Mouse (Mus musculus) limb, embryonic 12.5 days (tissue): ENCODE results near the gene H2-Q2. TPM values are rescaled to one million over a fixed set of nuclear protein-coding genes. Genes with fewer than 3 reads are reported as not detected.
"Not testable (repeated sequence)": the region's sequence is repeated elsewhere in the genome, so short reads cannot be mapped to it uniquely, and the experiment has no call there.

Experiments used
- ATAC-seq: fragments of 200-750 bp; cut with Nextera tagmentation; 2 replicates; pipeline ENCODE4 v1.8.0; 2017; ENCODE audit warnings: low read depth, moderate TSS enrichment; ENCODE audit not compliant: insufficient number of reproducible peaks, insufficient read depth, low FRiP score, low TSS enrichment
- H3K27ac ChIP-seq: fragments of 300-500 bp; sonication (generic); 2 replicates; pipeline ENCODE4 v1.5.1; 2016; ENCODE audit warnings: mild to moderate bottlenecking, moderate library complexity
- H3K27me3 ChIP-seq: fragments of 300-500 bp; sonication (generic); 2 replicates; pipeline ENCODE4 v1.6.1; 2016; ENCODE audit warnings: mild to moderate bottlenecking, moderate library complexity
- H3K36me3 ChIP-seq: fragments of 300-500 bp; sonication (generic); 2 replicates; pipeline ENCODE4 v1.6.1; 2016; ENCODE audit warnings: mild to moderate bottlenecking, moderate library complexity
- H3K4me1 ChIP-seq: fragments of 300-500 bp; sonication (generic); replicated peaks from 2 replicates; pipeline ENCODE4 v1.6.1; 2016
- H3K4me2 ChIP-seq: fragments of 300-500 bp; sonication (generic); 2 replicates; pipeline ENCODE4 v1.6.1; 2016; ENCODE audit warnings: mild to moderate bottlenecking, moderate library complexity
- H3K4me3 ChIP-seq: fragments of 300-500 bp; sonication (generic); replicated peaks from 2 replicates; pipeline ENCODE4 v1.5.1; 2016; ENCODE audit warnings: mild to moderate bottlenecking
- H3K9ac ChIP-seq: fragments of 300-500 bp; sonication (generic); replicated peaks from 2 replicates; pipeline ENCODE4 v1.6.1; 2016; ENCODE audit warnings: mild to moderate bottlenecking, moderate library complexity
- H3K9me3 ChIP-seq: fragments of 300-500 bp; sonication (generic); 2 replicates; pipeline ENCODE4 v1.6.1; 2016; ENCODE audit warnings: mild to moderate bottlenecking, moderate library complexity
- WGBS: fragments of 180-500 bp; shearing (Covaris S2); methylation state at CpG from one replicate; pipeline ENCODE4 v1.1.7; 2016; 5-methylcytosine and 5-hydroxymethylcytosine counted together
- polyA plus RNA-seq: library from polyadenylated mRNA; unstranded; fragments of >200 nt; fragmentation: Nextera tagmentation; extraction: Ambion mirVana; gene quantifications from 2 replicates; pipeline ENCODE4 v1.2.1, GENCODE M21; 2016

Gene H2-Q2
- polyA plus RNA-seq = 0.45 and 0.88 TPM in 2 replicates

GRCm38 (mm10) chr17:35342071-35342671 is at the start of gene H2-Q2:
H2-Q2 (plus strand) TSS chr17:35342242.
- peaks cover 65% of the 10 kb centered on the region for H3K27me3 ChIP-seq
- peak within 1 kb of the TSS; percentile 43 for H3K4me3 ChIP-seq
- peak within 1 kb of the TSS; percentile 40; the same call in 1 of the 2 replicates for H3K9ac ChIP-seq
- no peaks in the 10 kb centered on the region for H3K9me3 ChIP-seq
- H3K4me1 ChIP-seq = peaks cover 6% of the 10 kb centered on the region
- H3K27ac ChIP-seq = no peak within 1 kb of the TSS
- peak within 1 kb of the TSS; percentile 76 for H3K4me2 ChIP-seq
- no peaks in the 10 kb centered on the region for H3K36me3 ChIP-seq
- ATAC-seq = no peak
- WGBS = 2% methylated on average over 34 of the region's 40 CpGs

- H3K4me2 ChIP-seq, H3K27me3 ChIP-seq, H3K36me3 ChIP-seq, H3K4me3 ChIP-seq, H3K9me3 ChIP-seq, ATAC-seq, H3K4me1 ChIP-seq, H3K27ac ChIP-seq, H3K9ac ChIP-seq: not testable (repeated sequence)
- under 1% methylated on average over 5 of the region's 5 CpGs for WGBS
Measured at GRCm38 (mm10) chr17:35295796-35296195, 46.2 kb upstream of the H2-Q2 start.

- H3K9me3 ChIP-seq, H3K4me1 ChIP-seq, H3K36me3 ChIP-seq, H3K4me3 ChIP-seq, H3K4me2 ChIP-seq, H3K9ac ChIP-seq, H3K27me3 ChIP-seq, H3K27ac ChIP-seq, ATAC-seq: not testable (repeated sequence)
- WGBS = 82% methylated on average over 7 of the region's 7 CpGs
Measured at GRCm38 (mm10) chr17:35300261-35300945, 41.6 kb upstream of the H2-Q2 start.

GRCm38 (mm10) chr17:35301645-35302258 is 40.3 kb upstream of the H2-Q2 start:
- Histone ChIP-seq H3K27me3 (peaks cover 13% of the 10 kb centered on the region), H3K27ac (no peak overlapping the region), H3K36me3 (no peaks in the 10 kb centered on the region), H3K9me3 (0 out of 2 replicates have a peak, but pooled peaks cover 2% of the 10 kb centered on the region), H3K4me1 (no peaks in the 10 kb centered on the region), H3K9ac (no peak overlapping the region), H3K4me2 (no peak overlapping the region), H3K4me3 (no peak overlapping the region)
- WGBS = 25% methylated on average over 13 of the region's 13 CpGs
- ATAC-seq = no peak

GRCm38 (mm10) chr17:35303271-35303670 is 38.8 kb upstream of the H2-Q2 start:
- no peak overlapping the region for H3K4me2 ChIP-seq
- no peak overlapping the region for H3K27ac ChIP-seq
- H3K9ac ChIP-seq = no peak overlapping the region
- no peaks in the 10 kb centered on the region for H3K4me1 ChIP-seq
- H3K36me3 ChIP-seq = no peaks in the 10 kb centered on the region
- no peak for ATAC-seq
- H3K9me3 ChIP-seq = 0 out of 2 replicates have a peak, but pooled peaks cover 2% of the 10 kb centered on the region
- peaks cover 28% of the 10 kb centered on the region for H3K27me3 ChIP-seq
- H3K4me3 ChIP-seq = no peak overlapping the region
- whole genome bisulfite sequencing = 85% methylated on average over 2 of the region's 2 CpGs

- no peak overlapping the region for H3K9ac ChIP-seq
- 81% methylated on average over 10 of the region's 10 CpGs for WGBS
- H3K9me3 ChIP-seq = 0 out of 2 replicates have a peak, but pooled peaks cover 2% of the 10 kb centered on the region
- no peak overlapping the region for H3K4me3 ChIP-seq
- H3K4me1 ChIP-seq = no peaks in the 10 kb centered on the region
- no peak overlapping the region for H3K27ac ChIP-seq
- H3K27me3 ChIP-seq = peaks cover 33% of the 10 kb centered on the region
- H3K36me3 ChIP-seq = no peaks in the 10 kb centered on the region
- no peak overlapping the region for H3K4me2 ChIP-seq
- ATAC-seq = no peak
Measured at GRCm38 (mm10) chr17:35303756-35304350, 38.2 kb upstream of the H2-Q2 start.

GRCm38 (mm10) chr17:35304478-35304877 is 37.6 kb upstream of the H2-Q2 start:
- Histone ChIP-seq H3K4me3 (no peak overlapping the region), H3K27ac (no peak overlapping the region), H3K36me3 (no peaks in the 10 kb centered on the region), H3K4me1 (no peaks in the 10 kb centered on the region), H3K4me2 (no peak overlapping the region), H3K27me3 (peaks cover 37% of the 10 kb centered on the region), H3K9me3 (0 out of 2 replicates have a peak, but pooled peaks cover 2% of the 10 kb centered on the region), H3K9ac (no peak overlapping the region)
- WGBS = 67% methylated on average over 6 of the region's 6 CpGs
- ATAC-seq = no peak

GRCm38 (mm10) chr17:35304921-35305320 is 37.1 kb upstream of the H2-Q2 start:
- not testable (repeated sequence) for H3K36me3 ChIP-seq, H3K4me1 ChIP-seq, H3K9me3 ChIP-seq, H3K9ac ChIP-seq, H3K27ac ChIP-seq, H3K4me3 ChIP-seq, H3K4me2 ChIP-seq, ATAC-seq
- 84% methylated on average over 8 of the region's 8 CpGs for WGBS
- H3K27me3 ChIP-seq = peaks cover 37% of the 10 kb centered on the region

- no peak for ATAC-seq
- Histone ChIP-seq H3K27me3 (peaks cover 61% of the 10 kb centered on the region), H3K9ac (no peak overlapping the region), H3K27ac (no peak overlapping the region), H3K9me3 (no peaks in the 10 kb centered on the region), H3K4me1 (peaks cover 8% of the 10 kb centered on the region; the same call in 1 of the 2 replicates), H3K4me2 (no peak overlapping the region), H3K36me3 (no peaks in the 10 kb centered on the region), H3K4me3 (no peak overlapping the region)
Measured at GRCm38 (mm10) chr17:35318671-35319070, 23.4 kb upstream of the H2-Q2 start.

GRCm38 (mm10) chr17:35320327-35321081 is 21.5 kb upstream of the H2-Q2 start, which contains the start of gene H2-Q1:
H2-Q1 (plus strand) TSS chr17:35320405.
- no peak for ATAC-seq
- WGBS = 1% methylated on average over 54 of the region's 55 CpGs
- Histone ChIP-seq H3K9ac (peak within 1 kb of the TSS; percentile 34; the same call in 1 of the 2 replicates), H3K36me3 (no peaks in the 10 kb centered on the region), H3K4me1 (peaks cover 8% of the 10 kb centered on the region; the same call in 1 of the 2 replicates), H3K4me2 (peak within 1 kb of the TSS; percentile 60), H3K27ac (no peak within 1 kb of the TSS), H3K27me3 (peaks cover 61% of the 10 kb centered on the region), H3K9me3 (no peaks in the 10 kb centered on the region), H3K4me3 (peak within 1 kb of the TSS; percentile 39)
